Mouse (Mus musculus): Measurements from ENCODE around the gene Thsd7a.

DNA sequence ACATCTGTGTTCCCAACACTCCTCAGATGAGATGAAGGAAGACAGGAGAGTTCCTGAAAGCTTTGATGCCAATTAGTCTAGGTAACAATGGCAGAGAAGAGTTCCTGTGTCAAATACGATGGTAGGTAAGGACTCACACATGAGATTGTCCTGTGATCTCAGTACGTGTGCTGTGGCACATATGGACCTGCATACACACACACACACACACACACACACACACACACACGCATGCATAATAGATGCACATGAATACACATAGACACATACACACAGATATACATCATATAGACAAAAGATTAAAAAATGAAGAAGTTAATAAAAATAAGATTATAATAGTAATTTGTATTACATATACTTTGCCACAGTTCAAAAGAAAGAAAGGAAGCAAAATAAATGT, 56.0 kb downstream of the Thsd7a start:
- TF ChIP-seq CTCF (IDR thresholded peaks at IDR 0.05; ENCODE audit: low read depth) (no peak), EP300 (IDR thresholded peaks at IDR 0.05; ENCODE audit: low read depth) (no peak)
